9 mouse cellular contexts compared by ENCODE assay signal in the genomic region with DNA sequence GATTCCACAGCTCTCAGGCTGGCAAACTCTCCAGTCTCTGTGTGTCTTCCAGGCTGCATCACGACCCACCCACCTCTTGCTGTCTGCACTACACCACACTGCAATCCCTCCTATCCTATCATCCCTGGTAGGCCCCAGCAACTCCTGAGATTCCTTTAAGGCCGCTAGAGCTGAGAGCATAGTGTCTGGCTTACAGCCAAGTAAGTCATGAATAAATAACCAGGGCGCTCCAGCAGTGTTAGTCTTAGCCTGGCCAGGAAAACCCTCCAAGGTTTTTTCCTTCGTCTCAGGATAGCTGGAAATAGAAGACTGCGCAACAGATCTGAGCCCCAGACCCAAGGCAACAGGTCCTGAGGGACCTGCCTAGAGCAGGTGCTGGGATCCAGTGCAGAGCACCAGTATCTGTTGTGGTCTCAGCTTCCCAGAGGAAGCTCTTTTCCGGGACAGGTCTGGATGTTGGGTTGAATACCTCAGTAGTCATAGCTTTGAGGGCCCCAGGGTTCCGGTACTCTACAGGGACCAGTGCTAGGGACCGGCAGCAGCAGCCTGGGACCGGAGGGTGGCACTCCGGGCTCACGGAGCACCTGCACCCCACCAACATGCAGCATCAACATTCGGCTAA. TPM values are rescaled to one million over a fixed set of nuclear protein-coding genes. Genes with fewer than 3 reads are reported as not detected.
DNase-seq lines count a peak whose midpoint lies in the region; ATAC-seq and TF ChIP-seq lines count a peak whose summit lies in the region.
"Had no signal": no experiment of that assay in that cellular context is flagged by ENCODE, and none has a peak within 500 bp of the region (broad histone marks: within the 10 kb centered on the region; RNA-seq: fewer than 3 reads in every experiment).

No protein-coding gene starts in this region.

- no peak for TF ChIP-seq POLR2A in liver, adult 2 months (IDR thresholded peaks at IDR 0.05; ENCODE audit: extremely low read depth, insufficient read depth, low read length)
- no peak for TF ChIP-seq POLR2A in kidney, adult 2 months (IDR thresholded peaks at IDR 0.05; ENCODE audit: low read depth, low read length)

- WGBS in liver, adult 2 months, result 3% methylated on average over 12 of the region's 12 CpGs
- WGBS in kidney, adult 2 months, result 2% methylated on average over 12 of the region's 12 CpGs
- 8% methylated on average over 12 of the region's 12 CpGs for WGBS in limb, embryonic 11.5 days
- WGBS in midbrain, embryonic 15.5 days, result under 1% methylated on average over 12 of the region's 12 CpGs

- H3K36me3 ChIP-seq in liver, adult 2 months (ENCODE audit: control insufficient read depth, insufficient read depth, low read length), result no peaks in the 10 kb centered on the region
- H3K36me3 ChIP-seq in kidney, adult 2 months (ENCODE audit: control insufficient read depth, insufficient read depth, low read length), result no peaks in the 10 kb centered on the region
- no peaks in the 10 kb centered on the region for H3K36me3 ChIP-seq in limb, embryonic 11.5 days (ENCODE audit: control insufficient read depth, insufficient read depth, low read length)
- no peaks in the 10 kb centered on the region for H3K36me3 ChIP-seq in midbrain, embryonic 15.5 days (replicated peaks)

- H3K4me1 ChIP-seq in liver, adult 2 months (ENCODE audit: control insufficient read depth, insufficient read depth, low read length), result peaks cover 5% of the 10 kb centered on the region; the same call in 1 of the 2 replicates
- H3K4me1 ChIP-seq in kidney, adult 2 months (ENCODE audit: control insufficient read depth, insufficient read depth, low read length), result peaks cover 14% of the 10 kb centered on the region; the same call in 1 of the 2 replicates
- H3K4me1 ChIP-seq in limb, embryonic 11.5 days (ENCODE audit: control insufficient read depth, insufficient read depth, low read length), result peaks cover 6% of the 10 kb centered on the region; the same call in 1 of the 2 replicates
- H3K4me1 ChIP-seq in midbrain, embryonic 15.5 days, result peaks cover 19% of the 10 kb centered on the region

- peak overlapping the region; percentile 85 for H3K4me2 ChIP-seq in limb, embryonic 11.5 days (ENCODE audit: low read depth, severe bottlenecking)
- peak overlapping the region; percentile 69 for H3K4me2 ChIP-seq in midbrain, embryonic 15.5 days

- H3K27ac ChIP-seq in liver, adult 2 months (replicated peaks; ENCODE audit: insufficient read depth, low read depth, low read length), result peak overlapping the region; percentile 62
- H3K27ac ChIP-seq in kidney, adult 2 months (ENCODE audit: insufficient read depth, low read depth, low read length), result peak overlapping the region; percentile 93
- H3K27ac ChIP-seq in limb, embryonic 11.5 days (replicated peaks; ENCODE audit: low read depth, low read length), result no peak overlapping the region
- peak overlapping the region; percentile 81 for H3K27ac ChIP-seq in midbrain, embryonic 15.5 days

- H3K4me3 ChIP-seq in liver, adult 2 months (ENCODE audit: insufficient read depth, low read depth, low read length), result peak overlapping the region; percentile 80
- H3K4me3 ChIP-seq in kidney, adult 2 months (ENCODE audit: insufficient read depth, low read depth, low read length), result peak overlapping the region; percentile 82
- H3K4me3 ChIP-seq in limb, embryonic 11.5 days (ENCODE audit: low read depth, low read length), result peak overlapping the region; percentile 57
- peak overlapping the region; percentile 59 for H3K4me3 ChIP-seq in midbrain, embryonic 15.5 days

- DNase-seq in liver, adult 2 months (ENCODE audit: extremely low read depth, low read depth, low spot score), result peak; percentile 67
- no peak for DNase-seq in liver
- peak; percentile 69 to 83 for DNase-seq in cerebellum, postnatal 10 days
- peak; percentile 9 to 38 for DNase-seq in heart, adult 18-20 months
- peak; percentile 89 for DNase-seq in kidney, adult 2 months
- no peak for DNase-seq in limb, embryonic 11.5 days (ENCODE audit: low spot score)
- no peak for DNase-seq in spleen, adult 12 weeks (ENCODE audit: low spot score)

- peak; percentile 63 for ATAC-seq in limb, embryonic 11.5 days (ENCODE audit: insufficient number of reproducible peaks, low FRiP score, low TSS enrichment, low read depth)
- peak; percentile 83 for ATAC-seq in midbrain, embryonic 15.5 days (replicated peaks)

- H3K27me3 ChIP-seq in liver, adult 2 months (ENCODE audit: control insufficient read depth, insufficient read depth, low read length), result no peaks in the 10 kb centered on the region
- no peaks in the 10 kb centered on the region for H3K27me3 ChIP-seq in kidney, adult 2 months (replicated peaks; ENCODE audit: control insufficient read depth, insufficient read depth, low read length)
- no peaks in the 10 kb centered on the region for H3K27me3 ChIP-seq in limb, embryonic 11.5 days (ENCODE audit: control insufficient read depth, insufficient read depth, low read length)
- no peaks in the 10 kb centered on the region for H3K27me3 ChIP-seq in midbrain, embryonic 15.5 days (replicated peaks)

- no peaks in the 10 kb centered on the region for H3K9me3 ChIP-seq in limb, embryonic 11.5 days (ENCODE audit: control insufficient read depth, low read length)
- no peaks in the 10 kb centered on the region for H3K9me3 ChIP-seq in midbrain, embryonic 15.5 days

- TF ChIP-seq CTCF in liver, adult 2 months (IDR thresholded peaks at IDR 0.05; ENCODE audit: low read depth, low read length), result no peak
- 0 out of 2 replicates have a peak, but pooled peaks have one; percentile 1 for TF ChIP-seq CTCF in kidney, adult 2 months (conservative IDR thresholded peaks at IDR 0.05; ENCODE audit: insufficient read depth, insufficient read length, low read depth, low read length)

- H3K79me2 ChIP-seq in liver, adult 2 months (ENCODE audit: control insufficient read depth, insufficient read depth, low read length), result no peaks in the 10 kb centered on the region

- H3K9ac ChIP-seq in liver, adult 2 months (ENCODE audit: low read depth, low read length), result peak overlapping the region; percentile 81
- peak overlapping the region; percentile 81 for H3K9ac ChIP-seq in limb, embryonic 11.5 days (ENCODE audit: low read length)
- peak overlapping the region; percentile 70 for H3K9ac ChIP-seq in midbrain, embryonic 15.5 days

RNA-seq across cellular contexts. Expression of gene Syn3, which starts 0.5 kb away (rescaled TPM):
- 0.83 and 1.1 TPM in 2 replicates for total RNA-seq in liver, adult 2 months (2014; rRNA removed)
- 0.81 and 1.3 TPM in 2 replicates for polyA plus RNA-seq in liver, adult 2 months (2012; rRNA removed)
- under 1 TPM; 0.20 to 0.44 TPM for total RNA-seq in heart, adult 18-20 months (2021)
- polyA plus RNA-seq in kidney, adult 2 months (2012; rRNA removed), result 3.3 and 4.5 TPM in 2 replicates
- polyA plus RNA-seq in limb, embryonic 11.5 days (2014; fragmentation: Nextera tagmentation; extraction: Ambion mirVana), result 3.9 and 4.0 TPM in 2 replicates
- 26.0 and 31.7 TPM in 2 replicates for polyA plus RNA-seq in midbrain, embryonic 15.5 days (2015; fragmentation: Nextera tagmentation; extraction: Ambion mirVana)
- total RNA-seq: MEL had no signal

Comparison
In these comparisons a context has a peak if more than half of its experiments do, and no peak if none do; other contexts are left out.
1. DNase-seq: peak in liver, adult 2 months (single experiment), cerebellum, postnatal 10 days (2 of 2), heart, adult 18-20 months (2 of 2) and kidney, adult 2 months (single experiment); none in liver (single experiment), limb, embryonic 11.5 days (single experiment) and spleen, adult 12 weeks (single experiment).
2. Peak in every context shown above with its lines, with median percentiles within 50 percentile points of each other: H3K4me3 ChIP-seq and H3K9ac ChIP-seq.